Mouse (Mus musculus) embryonic fibroblast, embryonic 13.5 days (primary cell): ENCODE results near the gene Ablim1. TPM values are rescaled to one million over a fixed set of nuclear protein-coding genes. Genes with fewer than 3 reads are reported as not detected.
A peak's percentile ranks its signal among the peaks of the same experiment; 100 is the strongest.

Source experiments
- H3K27ac ChIP-seq: 2 replicates; pipeline ENCODE4 v1.5.1; 2012; ENCODE audit warnings: low read length, control low read depth, inconsistent platforms; ENCODE audit not compliant: insufficient read depth
- H3K4me1 ChIP-seq: 2 replicates; pipeline ENCODE4 v1.6.1; 2011; ENCODE audit warnings: low read length; ENCODE audit not compliant: control insufficient read depth, insufficient read depth
- H3K4me3 ChIP-seq: 2 replicates; pipeline ENCODE4 v1.5.1; 2011; ENCODE audit warnings: mild to moderate bottlenecking, control low read depth, low read length; ENCODE audit not compliant: insufficient read depth
- CTCF ChIP-seq: IDR thresholded peaks from 2 replicates; pipeline ENCODE4 v1.5.1; 2011; ENCODE audit warnings: mild to moderate bottlenecking, control low read depth, low read length, moderate library complexity, borderline replicate concordance; ENCODE audit not compliant: insufficient read depth
- POLR2A ChIP-seq: IDR thresholded peaks from 2 replicates; pipeline ENCODE4 v1.6.1; 2011; ENCODE audit warnings: low read depth, mild to moderate bottlenecking, control low read depth, low read length, moderate library complexity
- polyA plus RNA-seq: library from polyadenylated mRNA; stranded (reverse); fragments of >200 nt; gene quantifications from 2 replicates; pipeline ENCODE4 v1.2.4, GENCODE M21; 2011; ENCODE audit warnings: low read depth; ENCODE audit not compliant: missing spikeins, insufficient read length

Gene Ablim1
- polyA plus RNA-seq = 16.7 and 24.0 TPM in 2 replicates

- H3K4me1 ChIP-seq = peaks cover 4% of the 10 kb centered on the region
- TF ChIP-seq CTCF (no peak), POLR2A (no peak)
- peak within 1 kb of the TSS; percentile 29 for H3K4me3 ChIP-seq
- no peak within 1 kb of the TSS for H3K27ac ChIP-seq
Measured at GRCm38 (mm10) chr19:57314346-57315012, at the start of gene Ablim1. Gene Ablim1 (minus strand): TSS chr19:57314919.

DNA sequence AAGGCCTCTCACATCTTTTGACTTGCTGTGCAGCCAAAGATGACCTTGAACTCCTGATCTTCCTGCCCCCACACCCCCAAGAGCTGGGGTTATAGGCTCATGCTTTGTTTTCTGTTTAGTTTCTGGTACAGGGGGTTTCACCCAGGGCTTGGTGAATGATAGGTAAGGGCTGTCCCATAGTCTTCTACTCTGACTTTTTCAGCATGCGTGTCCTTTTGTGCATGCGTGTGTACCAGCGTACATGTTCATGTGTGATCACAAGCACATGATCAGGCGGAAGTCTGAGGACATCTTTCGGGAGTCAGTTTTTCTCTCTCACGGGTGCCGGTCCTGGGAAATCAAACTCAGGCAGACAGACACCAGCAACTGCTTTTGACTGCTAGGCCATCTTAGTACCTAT, 48.8 kb upstream of the Ablim1 start:
- TF ChIP-seq CTCF (no peak), POLR2A (no peak)
- no peak overlapping the region for H3K4me3 ChIP-seq
- H3K4me1 ChIP-seq = peaks cover 12% of the 10 kb centered on the region
- H3K27ac ChIP-seq = no peak overlapping the region

- Histone ChIP-seq H3K27ac (no peak overlapping the region), H3K4me1 (peaks cover 12% of the 10 kb centered on the region), H3K4me3 (peak overlapping the region; percentile 17)
- TF ChIP-seq POLR2A (no peak), CTCF (no peak)
Measured at GRCm38 (mm10) chr19:57363076-57363475, 48.4 kb upstream of the Ablim1 start.

- TF ChIP-seq CTCF (no peak), POLR2A (no peak)
- peaks cover 12% of the 10 kb centered on the region for H3K4me1 ChIP-seq
- no peak overlapping the region for H3K27ac ChIP-seq
- H3K4me3 ChIP-seq = peak overlapping the region; percentile 17
Measured at GRCm38 (mm10) chr19:57362586-57362985, 47.9 kb upstream of the Ablim1 start.

DNA sequence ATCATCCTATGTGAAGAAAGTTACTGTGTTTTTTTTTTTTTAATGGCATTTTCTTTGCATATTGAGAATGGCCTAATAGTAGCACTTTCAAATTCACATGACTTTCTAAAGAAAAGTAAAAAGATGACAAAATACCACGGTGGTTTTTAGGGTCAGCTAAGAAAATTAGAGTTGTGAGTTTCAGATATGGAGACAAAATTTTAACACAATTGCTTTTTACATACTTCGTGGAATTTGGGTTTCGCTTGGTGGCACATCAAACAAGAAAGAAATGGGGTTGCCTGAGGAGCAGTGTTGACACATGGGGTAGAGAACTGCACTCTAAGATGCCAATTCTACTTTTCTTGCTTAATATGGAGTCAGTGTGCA, 47.2 kb upstream of the Ablim1 start:
- Histone ChIP-seq H3K27ac (peak overlapping the region; percentile 44; the same call in 1 of the 2 replicates), H3K4me1 (peaks cover 12% of the 10 kb centered on the region), H3K4me3 (peak overlapping the region; percentile 78)

GRCm38 (mm10) chr19:57361131-57361938, 46.6 kb upstream of the Ablim1 start:
- peak overlapping the region; percentile 78 for H3K4me3 ChIP-seq
- peak overlapping the region; percentile 44 for H3K27ac ChIP-seq
- H3K4me1 ChIP-seq = peaks cover 12% of the 10 kb centered on the region
- TF ChIP-seq POLR2A (no peak), CTCF (no peak)

More for the DNA sequence above, 47.2 kb upstream of the Ablim1 start:
- no peak for TF ChIP-seq CTCF
- TF ChIP-seq POLR2A = no peak

DNA sequence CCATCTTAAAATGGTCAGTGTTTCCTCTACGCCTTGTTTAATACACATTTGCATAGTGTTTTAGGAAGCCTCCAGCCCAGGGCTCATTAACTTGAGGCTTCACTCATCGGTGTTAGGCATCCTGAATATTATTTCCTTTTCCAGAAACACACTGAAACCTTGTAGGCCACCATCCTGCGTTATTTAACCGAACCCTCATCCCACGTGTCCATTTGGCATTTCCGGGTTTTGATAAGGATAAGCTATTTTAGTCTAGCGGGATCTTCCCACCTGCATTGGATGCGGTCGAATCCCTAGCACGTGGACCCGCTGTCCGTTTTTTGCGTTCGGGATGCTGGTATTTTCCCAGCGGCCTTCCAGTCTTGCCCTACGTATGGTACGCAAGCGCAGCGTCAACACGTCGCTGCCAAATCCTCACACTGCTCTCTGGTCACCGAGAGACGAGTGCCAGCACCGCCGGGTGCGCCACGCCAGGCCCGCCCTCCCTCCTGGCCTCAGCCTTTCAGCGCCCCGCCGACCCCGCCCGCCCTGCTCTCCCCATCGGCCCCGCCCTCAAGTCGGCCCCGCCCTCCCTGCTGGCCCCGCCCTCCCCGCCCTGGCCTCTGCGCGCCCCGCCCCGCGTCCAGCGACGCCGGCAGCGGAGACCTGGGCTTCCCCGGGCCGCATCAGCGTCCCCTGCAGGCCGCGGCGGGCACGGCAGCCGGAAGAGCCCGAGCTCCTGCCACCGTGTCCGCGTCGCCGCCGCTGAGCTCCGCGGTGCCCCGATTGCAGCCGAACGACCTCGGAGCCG, 45.8 kb upstream of the Ablim1 start, which contains the start of gene Fam160b1:
Gene Fam160b1, plus strand, starts transcription at position 340 of the 790 bp plus-strand sequence.
- peak; percentile 32; the same call in 1 of the 2 replicates for TF ChIP-seq CTCF
- peak; percentile 81 for TF ChIP-seq POLR2A
- Histone ChIP-seq H3K27ac (peak within 1 kb of the TSS; percentile 81), H3K4me3 (peak within 1 kb of the TSS; percentile 78), H3K4me1 (peaks cover 12% of the 10 kb centered on the region)

- Histone ChIP-seq H3K4me1 (peaks cover 9% of the 10 kb centered on the region), H3K4me3 (peak overlapping the region; percentile 41)
Measured at GRCm38 (mm10) chr19:57359701-57360326, 45.1 kb upstream of the Ablim1 start.

More at GRCm38 (mm10) chr19:57359701-57360326, 45.1 kb upstream of the Ablim1 start:
- no peak for TF ChIP-seq POLR2A
- TF ChIP-seq CTCF = no peak
- H3K27ac ChIP-seq = peak overlapping the region; percentile 81
